Mouse (Mus musculus) CD8-positive naive resting alpha-beta T cell, adult 57 days (primary cell): ENCODE data around the gene Olfr1245. TPM values are rescaled to one million over a fixed set of nuclear protein-coding genes. Genes with fewer than 3 reads are reported as not detected.

Experiments used
- total RNA-seq: library from RNA; stranded (reverse); gene quantifications from one replicate; pipeline ENCODE4 v1.2.4, GENCODE M21; 2023

Olfr1245 gene
- not detected for total RNA-seq

DNA sequence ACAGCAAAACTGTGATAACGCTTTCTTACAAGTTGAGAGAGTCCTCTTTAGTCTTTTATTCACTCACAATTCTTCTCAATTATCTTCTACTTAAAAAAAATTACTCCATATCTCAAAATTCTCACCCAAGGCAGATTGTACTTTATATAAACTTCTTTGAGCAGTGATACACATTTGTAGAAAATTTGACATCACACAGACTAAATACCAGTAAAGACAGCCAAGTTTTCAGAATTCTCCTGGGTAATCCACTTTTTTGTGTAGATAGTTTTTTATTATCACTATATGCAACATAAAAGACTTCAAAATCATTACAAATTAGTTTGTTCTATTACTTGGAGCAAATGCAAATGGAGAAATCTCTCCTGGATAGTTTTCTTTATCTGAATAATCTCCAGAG, at the start of gene Olfr1245:
Olfr1245 (minus strand) TSS at position 101 of the 400 bp plus-strand sequence.

GRCm38 (mm10) chr2:89618145-89618544, 39.9 kb upstream of the Olfr1245 start, which contains the start of gene Olfr1248:
Olfr1248 (minus strand) TSS chr2:89618245.

GRCm38 (mm10) chr2:89614030-89614429, 35.8 kb upstream of the Olfr1245 start, which contains the start of gene Olfr1247:
Olfr1247 (minus strand) TSS chr2:89614130.

GRCm38 (mm10) chr2:89593057-89593456, 14.8 kb upstream of the Olfr1245 start, which contains the start of gene Olfr1246:
Olfr1246 (minus strand) TSS chr2:89593157.

DNA sequence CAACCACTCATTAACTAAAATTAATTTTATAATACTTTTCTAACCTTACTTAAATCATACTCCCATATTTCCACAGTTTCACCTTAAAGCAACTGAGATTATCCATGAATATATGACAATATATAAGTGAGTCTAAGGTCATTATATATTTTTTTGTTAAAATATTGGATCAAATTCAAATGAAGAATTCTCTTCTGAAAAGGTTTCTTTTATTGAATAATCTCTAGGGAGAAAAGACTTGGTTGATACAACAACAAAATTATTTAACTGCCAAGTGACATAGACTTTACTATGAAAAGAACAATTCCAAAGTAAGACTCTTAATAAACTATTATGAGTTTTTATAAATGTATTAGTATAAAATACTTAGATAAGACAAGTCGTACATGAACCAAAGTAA, 46.9 kb downstream of the Olfr1245 start, which contains the start of gene Olfr1243:
Olfr1243 (minus strand) TSS at position 101 of the 400 bp plus-strand sequence.

Other genes with a start within 250 kb of the Olfr1245 start
- gene Olfr1232, start 248.8 kb downstream of the Olfr1245 start, total RNA-seq: not detected
- gene Olfr1233, start 236.0 kb downstream of the Olfr1245 start, total RNA-seq: not detected
- not detected for gene Olfr1234, start 213.6 kb downstream of the Olfr1245 start, total RNA-seq
- gene Olfr1238, start 168.8 kb downstream of the Olfr1245 start, total RNA-seq: not detected
- gene Olfr1239, start 158.0 kb downstream of the Olfr1245 start, total RNA-seq: not detected
- gene Olfr1240, start 135.4 kb downstream of the Olfr1245 start, total RNA-seq: not detected
- gene Olfr1241, start 91.3 kb downstream of the Olfr1245 start, total RNA-seq: not detected
- gene Olfr1242, start 80.1 kb downstream of the Olfr1245 start, total RNA-seq: not detected
- not detected for gene Olfr1243, start 47.0 kb downstream of the Olfr1245 start, total RNA-seq
- not detected for gene Olfr1246, start 14.7 kb upstream of the Olfr1245 start, total RNA-seq
- gene Olfr1247, start 35.7 kb upstream of the Olfr1245 start, total RNA-seq: 0.15 TPM
- gene Olfr1248, start 39.8 kb upstream of the Olfr1245 start, total RNA-seq: not detected
- gene Olfr1249, start 56.5 kb upstream of the Olfr1245 start, total RNA-seq: not detected
- gene Olfr1250, start 83.0 kb upstream of the Olfr1245 start, total RNA-seq: not detected
- not detected for gene Olfr1251, start 93.5 kb upstream of the Olfr1245 start, total RNA-seq
- gene Olfr1252, start 146.6 kb upstream of the Olfr1245 start, total RNA-seq: not detected
- not detected for gene Olfr1253, start 178.6 kb upstream of the Olfr1245 start, total RNA-seq
- gene Olfr1254, start 215.2 kb upstream of the Olfr1245 start, total RNA-seq: not detected
- gene Olfr1255, start 233.6 kb upstream of the Olfr1245 start, total RNA-seq: not detected